Mouse (Mus musculus) 3T3-L1 (cell line): ENCODE measurements around the gene Angptl4.
"Not testable (repeated sequence)": the region's sequence is repeated elsewhere in the genome, so short reads cannot be mapped to it uniquely, and the experiment has no call there.

ENCODE experiments used
- DNase-seq: peaks from one replicate; pipeline ENCODE4 v3.0.0-alpha.2; 2015; ENCODE audit warnings: low read depth, low spot score

The Angptl4 gene

DNA sequence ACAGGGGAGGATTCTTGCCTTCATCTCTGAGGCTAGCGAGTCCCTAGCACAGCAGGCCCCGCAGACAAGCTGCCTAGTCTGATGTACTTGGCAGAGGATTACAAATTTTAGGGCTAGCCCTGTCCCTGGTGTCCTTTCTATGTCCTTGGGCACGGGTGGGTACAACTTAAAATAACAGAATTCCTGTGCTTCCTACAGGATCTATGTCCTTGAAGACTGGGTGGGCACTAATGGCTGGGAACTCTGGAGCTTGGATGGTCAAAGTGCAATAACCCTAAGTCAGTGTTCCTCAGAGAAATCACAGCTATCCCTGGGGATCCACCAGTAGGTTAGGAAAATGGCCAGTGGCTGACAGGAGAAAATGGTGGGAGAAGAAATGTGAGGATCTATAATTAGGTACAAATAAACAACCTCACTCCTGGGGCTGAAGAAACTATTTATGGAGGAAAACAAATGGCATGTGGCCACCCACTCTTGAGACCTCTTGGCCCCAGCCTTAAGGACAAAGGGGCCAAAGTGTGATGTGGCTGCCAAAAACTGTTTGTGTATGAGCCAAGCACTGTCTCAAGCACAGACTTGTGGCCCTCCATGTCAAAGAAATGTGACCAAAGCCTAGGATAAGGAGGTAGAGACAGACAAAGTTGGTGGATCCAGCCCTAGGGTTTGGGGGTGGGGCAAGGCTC, 25.4 kb downstream of the Angptl4 start:
- DNase-seq = no peak

DNA sequence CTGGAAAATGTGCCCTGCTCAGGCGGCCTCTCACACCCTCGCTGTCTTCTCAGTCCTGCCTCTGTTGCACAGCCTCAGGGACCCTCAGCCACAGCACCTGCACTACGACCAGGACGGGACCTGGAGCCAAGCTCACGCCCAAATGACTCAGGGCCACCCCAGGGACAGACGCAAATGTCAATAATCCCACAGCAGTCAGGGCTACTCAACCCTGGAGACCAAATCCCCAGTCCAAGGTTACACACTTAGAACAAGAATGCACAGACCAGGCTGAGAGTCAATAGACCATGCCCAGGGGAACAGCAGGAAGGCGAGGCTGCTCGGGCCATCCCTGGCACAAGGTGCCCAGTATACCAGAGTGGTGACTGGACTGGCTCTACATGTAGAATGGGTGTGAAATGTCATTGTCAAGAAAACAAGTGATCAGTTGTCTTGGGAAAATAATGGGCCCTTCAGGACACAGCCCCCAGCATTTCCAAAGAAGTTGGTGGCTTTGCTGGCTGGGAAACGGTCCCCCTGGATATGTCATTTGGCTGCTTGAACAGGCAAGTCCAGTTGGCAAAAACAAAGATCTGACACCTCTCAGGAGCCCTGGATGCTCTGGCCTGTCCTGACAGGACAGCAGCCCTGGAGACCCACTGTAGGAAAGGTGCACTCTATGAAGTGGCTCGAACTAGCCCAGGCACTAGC, 26.1 kb downstream of the Angptl4 start:
- no peak for DNase-seq

DNA sequence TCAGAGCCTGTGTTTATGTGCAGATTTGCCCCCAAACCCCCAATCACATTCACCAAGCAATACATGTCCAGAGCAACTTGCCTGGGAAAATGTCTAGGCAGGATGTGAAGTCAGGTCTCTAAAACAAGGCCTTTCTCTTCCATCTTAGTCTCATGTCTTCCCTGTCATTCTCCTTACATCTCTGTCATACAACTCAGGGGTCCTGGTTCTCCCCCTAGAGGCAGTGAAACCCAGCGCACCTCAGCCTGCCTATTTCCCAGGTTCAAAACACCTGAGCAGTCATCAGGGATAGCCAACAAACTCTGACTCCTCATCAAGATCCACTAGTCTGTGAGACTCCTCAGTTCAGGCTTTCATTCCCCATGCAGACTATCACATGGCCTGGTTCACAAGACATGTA, 27.0 kb downstream of the Angptl4 start:
- DNase-seq = no peak

DNA sequence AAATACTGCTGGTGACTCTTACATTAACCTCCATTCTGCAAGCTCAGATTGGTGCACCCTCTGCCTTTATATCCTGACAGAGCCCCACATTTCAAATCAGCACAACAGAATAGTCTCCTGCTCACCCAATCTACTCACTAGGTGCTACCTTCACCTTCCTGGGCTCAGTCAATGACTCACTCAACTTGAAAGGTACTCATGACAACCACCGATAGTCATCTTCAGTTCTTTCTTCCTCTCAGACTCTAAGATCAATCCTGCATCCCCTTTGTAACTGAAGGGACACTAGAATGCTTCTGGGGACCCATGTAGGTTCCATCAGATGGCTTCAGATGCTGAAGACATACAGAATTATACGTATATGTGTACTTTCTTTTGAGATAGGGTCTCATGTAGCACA, 29.3 kb downstream of the Angptl4 start:
- DNase-seq = no peak

DNA sequence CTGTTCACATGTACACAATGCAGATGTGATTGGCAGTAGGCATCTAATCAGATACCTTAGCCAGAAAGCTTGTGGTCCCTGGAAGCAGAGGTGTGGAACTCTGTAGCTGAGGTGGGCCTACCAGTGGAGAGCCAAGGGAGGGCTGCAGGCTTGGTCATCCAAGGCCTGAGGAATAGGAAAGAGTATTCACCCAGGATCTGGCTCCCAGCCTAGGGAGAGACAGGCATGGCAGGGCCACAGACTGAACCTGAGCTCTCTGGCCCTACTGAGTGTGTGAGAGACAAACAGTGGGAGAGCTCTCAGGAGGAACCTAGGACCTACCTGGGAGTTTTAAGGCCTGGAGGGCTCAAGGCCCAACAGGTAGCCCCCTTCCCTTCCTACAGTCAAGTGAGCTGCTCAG, 30.4 kb downstream of the Angptl4 start:
- DNase-seq = no peak

DNA sequence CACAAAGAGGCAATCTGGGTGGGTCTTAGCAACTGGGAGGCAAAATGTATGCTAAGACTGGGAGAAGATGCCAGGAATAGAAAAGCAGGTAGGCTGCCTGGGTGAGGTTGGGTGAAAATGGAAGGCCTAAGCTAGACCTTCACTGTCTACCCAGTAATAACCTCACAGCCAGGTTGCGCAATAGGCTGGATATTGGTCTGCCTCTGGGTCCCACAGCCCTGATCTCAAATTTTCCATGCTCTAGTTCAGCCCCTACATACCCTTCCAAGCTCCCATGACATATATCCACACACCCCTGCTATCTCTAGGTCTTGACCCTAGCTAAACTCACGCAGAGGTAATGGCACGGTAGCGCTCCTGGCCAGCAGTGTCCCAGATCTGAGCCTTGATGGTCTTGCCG, 32.2 kb downstream of the Angptl4 start:
- DNase-seq = no peak

DNA sequence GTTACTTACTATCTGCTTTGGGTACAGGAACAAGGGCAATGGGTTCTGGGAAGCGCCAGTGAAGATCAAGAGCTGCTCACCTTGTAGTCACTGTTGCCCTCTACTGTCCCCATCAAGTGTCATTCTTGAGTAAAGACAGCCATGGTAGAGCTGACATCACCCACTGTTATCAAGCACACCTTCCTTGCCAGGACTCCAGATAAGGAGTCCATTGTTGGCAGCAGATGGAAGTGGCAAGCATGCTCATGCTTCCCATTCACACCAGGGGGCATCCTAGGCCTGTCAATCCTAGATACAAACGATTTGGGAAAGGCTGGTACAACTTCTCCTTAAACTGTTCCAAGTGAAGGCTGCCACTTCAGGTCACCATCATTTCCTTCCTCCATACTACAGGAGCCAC, 35.6 kb downstream of the Angptl4 start:
- peak; percentile 83 for DNase-seq

DNA sequence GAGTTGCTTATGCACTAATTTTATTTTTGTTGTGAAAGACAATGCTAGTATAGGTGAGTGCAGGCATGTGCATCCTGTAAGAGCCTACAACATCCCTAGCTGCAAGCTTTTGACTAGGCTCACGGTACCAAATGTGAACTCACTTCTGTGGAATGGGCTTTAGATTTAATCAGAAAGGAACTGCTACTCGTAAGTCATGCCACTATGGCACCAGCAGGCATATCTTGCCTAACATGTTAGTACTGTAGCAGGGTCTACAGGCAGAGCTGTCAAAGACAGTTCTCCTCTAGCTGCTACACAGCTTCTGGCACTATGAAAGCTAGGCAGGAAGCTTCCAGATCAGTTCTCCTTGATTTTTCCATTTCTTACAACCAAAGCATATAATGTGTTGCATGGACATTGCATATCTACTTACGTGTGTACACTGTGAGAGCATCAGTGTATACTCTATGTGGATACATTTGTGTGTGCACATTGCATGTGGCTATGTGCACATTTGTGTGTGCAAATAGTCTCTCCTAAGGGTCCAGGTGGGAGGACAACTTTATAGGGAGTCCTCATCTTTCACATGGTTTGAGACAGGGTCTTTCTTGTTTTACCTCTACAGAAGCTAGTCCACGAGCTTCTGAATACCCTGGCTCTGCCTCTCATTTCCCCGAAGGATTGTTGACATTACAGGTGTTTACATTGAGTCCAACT, 36.8 kb downstream of the Angptl4 start:
- no peak for DNase-seq

DNA sequence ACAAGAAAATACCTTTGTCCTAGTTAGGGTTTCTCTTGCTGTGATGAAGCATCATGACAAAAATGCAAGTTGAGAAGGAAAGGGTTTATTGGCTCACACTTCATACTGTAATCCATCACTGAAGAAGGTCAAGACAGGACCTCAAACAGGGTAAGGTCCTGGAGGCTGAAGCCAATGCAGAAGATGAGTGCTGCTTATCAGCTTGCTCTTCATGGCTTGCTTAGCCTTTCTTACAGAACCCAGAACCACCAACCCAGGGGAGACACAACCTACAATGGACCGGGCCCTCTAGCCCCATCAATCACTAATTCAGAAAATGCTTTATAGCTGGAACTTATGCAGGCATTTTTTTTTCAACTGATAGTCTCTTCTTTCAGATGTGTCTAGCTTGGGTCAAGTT, 39.2 kb downstream of the Angptl4 start:
- DNase-seq = no peak

DNA sequence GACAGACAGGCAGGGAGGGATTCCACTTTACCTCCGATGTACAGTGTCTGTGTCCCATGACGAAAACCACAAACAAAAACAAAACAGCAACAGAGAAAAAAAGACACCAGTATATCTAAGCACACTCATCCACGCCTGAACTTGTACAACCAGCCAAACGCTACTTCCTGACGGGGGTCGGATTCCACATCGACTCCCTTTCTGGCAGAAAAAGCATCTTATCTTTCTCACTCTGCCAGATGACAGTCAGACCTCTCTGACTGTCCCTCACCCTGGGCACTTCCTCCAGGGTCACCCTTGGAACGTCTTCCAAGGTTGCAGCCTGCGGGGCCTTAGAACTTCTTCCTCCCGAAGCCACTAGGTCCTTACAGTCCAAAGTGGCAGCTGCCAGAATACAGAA, 48.1 kb downstream of the Angptl4 start:
- not testable (repeated sequence) for DNase-seq

DNA sequence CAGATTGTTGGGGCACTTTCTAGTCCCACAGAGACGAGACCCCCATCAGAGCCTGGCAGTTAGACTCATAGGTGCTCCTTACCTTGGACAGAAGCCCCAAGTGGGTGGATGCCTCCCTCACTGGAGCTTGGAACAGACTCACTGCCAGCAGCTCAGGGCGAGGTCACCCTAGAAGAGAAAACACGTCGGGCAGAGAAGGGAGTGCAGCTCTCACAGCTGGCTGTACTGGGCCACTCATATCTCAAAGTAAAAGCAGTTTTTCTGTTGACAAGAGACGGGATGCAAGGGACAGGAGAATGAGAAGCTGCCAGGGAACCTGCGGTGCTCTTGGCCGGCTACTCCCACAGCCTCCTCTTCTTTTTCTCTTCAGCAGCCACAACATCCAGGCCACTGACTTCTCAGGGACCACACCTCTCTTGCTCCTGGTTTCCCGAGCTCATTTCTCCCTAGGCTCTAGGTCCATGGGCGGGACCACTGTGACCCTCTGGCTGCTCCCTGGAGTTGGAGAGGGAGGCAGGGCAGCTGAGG, 49.0 kb downstream of the Angptl4 start:
- DNase-seq = not testable (repeated sequence)

DNA sequence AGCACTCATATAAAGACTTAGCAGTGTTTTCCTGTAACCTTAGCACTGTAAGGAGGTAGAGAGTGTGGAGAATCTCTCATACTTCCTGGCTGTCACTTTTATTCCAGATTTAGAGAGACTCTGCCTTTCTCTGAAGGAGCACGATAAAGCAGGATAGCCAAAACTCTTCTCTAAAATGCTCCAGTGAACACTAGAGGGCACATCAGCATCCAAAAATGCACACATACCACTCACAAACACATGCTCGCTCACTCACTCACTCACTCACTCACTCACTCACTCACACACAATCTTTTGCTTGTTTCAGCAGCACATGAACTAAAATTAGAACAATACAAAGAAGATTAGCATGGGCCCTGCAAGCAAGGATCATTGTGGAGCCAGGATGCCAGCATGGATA, 52.4 kb downstream of the Angptl4 start:
- DNase-seq = peak; percentile 72

DNA sequence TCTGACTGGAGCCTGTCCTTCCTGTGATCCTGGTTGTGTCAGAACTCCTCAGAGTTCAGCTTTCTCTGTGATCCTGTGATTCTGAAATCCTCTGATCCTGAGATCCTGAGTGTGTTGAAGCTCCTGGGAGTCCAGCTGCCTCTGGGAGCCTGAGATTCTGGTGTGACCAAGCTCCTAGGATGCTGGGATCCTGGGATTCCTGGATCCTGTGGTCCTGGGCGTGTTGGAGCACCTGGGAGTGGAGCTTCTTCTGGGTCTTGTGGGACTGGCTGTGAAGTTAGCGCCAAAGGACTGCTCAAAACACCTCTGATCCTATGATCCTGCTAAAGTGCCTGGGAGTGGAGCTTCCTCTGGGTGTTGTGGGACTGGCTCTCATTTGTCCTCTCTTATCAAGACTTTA, 53.2 kb downstream of the Angptl4 start:
- DNase-seq = no peak
